Mouse (Mus musculus): ENCODE results near the gene Ap3b1.

Gene Ap3b1

GRCm38 (mm10) chr13:94451229-94451628 is 92.5 kb downstream of the Ap3b1 start:
- peak; percentile 59 for DNase-seq (ENCODE audit: low read depth, low spot score)

GRCm38 (mm10) chr13:94454131-94454530 is 95.4 kb downstream of the Ap3b1 start:
- DNase-seq (ENCODE audit: low read depth, low spot score), result no peak

- DNase-seq (ENCODE audit: low read depth, low spot score), result no peak
Measured at GRCm38 (mm10) chr13:94459143-94459542, 100.4 kb downstream of the Ap3b1 start.

DNA sequence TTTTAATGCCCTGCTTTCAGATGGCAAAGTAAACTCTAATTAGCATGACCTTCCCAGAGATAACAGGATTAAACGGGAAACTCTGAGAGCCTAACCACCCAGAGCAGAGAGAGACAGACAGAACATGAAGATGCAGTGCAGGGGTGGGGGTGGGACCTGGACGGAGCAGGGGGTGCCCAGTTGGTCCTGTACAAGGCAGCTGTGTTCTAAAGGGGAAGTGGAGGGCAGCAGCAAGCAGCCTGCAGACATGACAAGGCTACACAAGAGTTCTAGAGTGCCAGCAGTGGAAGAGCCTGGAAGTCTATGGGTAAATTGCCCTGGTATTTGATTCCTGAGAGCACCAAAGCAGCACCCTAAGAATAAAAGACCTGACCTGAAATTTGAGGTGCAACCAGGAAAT is 105.5 kb downstream of the Ap3b1 start:
- no peak for DNase-seq (ENCODE audit: low read depth, low spot score)

- DNase-seq (ENCODE audit: low read depth, low spot score), result no peak
Measured at GRCm38 (mm10) chr13:94468551-94468950, 109.8 kb downstream of the Ap3b1 start.

DNA sequence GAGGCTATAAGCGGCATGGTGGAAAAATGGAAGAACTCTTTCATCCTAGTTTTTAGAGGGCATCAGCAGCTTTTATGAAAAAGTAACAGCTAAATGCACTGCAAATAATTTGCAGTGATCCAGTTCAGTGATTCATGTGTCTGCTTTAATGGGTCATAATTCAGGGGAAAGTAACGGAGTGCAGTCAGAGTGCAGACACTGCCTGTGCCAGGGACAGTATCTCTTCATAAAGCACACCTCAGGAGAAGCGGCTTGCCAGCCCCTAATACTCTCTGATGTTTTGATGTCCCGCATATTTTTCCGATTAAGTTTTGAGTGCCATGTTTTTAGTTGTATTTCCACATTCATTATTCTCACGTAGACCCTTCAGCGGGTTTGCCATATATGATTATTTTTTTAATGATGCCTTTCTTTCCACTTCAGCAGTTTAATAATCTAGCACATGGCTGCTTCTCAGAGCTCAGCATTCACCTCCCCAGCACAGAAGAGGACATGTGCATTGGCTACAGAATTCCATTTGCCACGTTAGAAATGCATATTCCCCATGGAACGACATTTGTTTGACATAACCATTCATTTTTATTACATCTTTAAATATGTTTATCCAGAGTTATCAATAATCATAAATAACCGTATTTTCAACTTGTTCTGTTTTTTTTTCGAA is 112.4 kb downstream of the Ap3b1 start:
- no peak for DNase-seq (ENCODE audit: low read depth, low spot score)

- no peak for DNase-seq (ENCODE audit: low read depth, low spot score)
Measured at GRCm38 (mm10) chr13:94476208-94476607, 117.4 kb downstream of the Ap3b1 start.

DNA sequence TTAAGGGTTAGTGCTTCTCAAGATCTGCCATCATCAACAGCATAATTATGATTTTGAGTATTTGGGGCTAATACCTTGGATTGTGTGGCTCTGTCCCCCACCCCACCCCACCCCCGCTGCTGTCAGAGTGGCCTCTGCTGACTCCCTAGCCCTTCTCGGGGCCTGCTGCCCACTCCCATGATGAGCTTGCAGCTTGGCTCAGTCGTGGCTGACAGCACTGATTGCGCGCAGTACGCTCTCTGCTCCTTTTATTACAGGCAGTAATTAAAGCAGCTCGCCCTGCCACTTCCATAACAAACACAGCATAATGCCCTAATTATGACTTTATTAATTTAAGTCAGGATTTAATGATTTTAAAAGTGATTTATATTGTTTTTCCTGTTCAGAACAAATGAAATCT is 121.5 kb downstream of the Ap3b1 start:
- DNase-seq (ENCODE audit: low read depth, low spot score), result no peak

GRCm38 (mm10) chr13:94490684-94491083 is 131.9 kb downstream of the Ap3b1 start:
- DNase-seq (ENCODE audit: low read depth, low spot score), result no peak

DNA sequence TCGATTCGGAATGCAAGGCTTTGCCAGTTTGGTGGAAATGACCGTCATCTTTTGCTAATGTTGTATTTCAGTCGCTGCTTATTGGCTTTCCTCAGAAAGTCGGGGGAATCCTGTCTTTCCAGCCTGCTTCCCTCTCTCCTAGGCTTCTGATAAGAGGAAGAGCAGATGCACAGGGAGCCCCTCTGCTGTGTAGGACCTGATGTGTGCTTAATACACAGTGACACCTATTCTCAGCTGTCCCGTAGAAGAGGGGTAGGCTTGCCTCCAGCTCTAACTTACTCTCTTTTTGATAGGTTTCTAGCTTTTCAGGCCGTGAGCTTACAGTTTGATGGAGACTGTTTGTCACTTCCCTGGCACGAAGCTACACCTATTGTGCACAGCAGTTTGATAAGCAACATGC is 132.4 kb downstream of the Ap3b1 start:
- DNase-seq (ENCODE audit: low read depth, low spot score), result no peak

- DNase-seq (ENCODE audit: low read depth, low spot score), result no peak
Measured at GRCm38 (mm10) chr13:94497521-94497920, 138.8 kb downstream of the Ap3b1 start.

DNA sequence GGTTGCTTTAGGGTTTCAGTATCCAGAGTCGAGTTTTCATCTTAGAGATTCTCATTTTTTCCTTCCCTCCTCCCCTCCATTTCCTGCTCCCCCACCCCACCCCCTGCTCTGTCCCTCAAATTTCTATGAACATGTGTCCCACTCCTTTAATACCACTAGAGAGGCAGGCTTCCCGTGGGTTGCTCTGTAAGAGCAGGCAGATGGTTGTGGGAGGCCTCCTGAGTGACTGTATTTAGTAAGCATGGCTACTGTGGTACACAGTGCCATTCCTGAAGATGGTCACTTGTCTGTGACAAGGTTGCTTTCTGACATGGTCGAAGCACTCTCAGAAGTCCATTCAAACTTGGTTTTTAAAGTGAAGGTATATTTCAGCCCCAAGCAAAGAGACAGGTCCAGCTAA is 147.7 kb downstream of the Ap3b1 start:
- no peak for DNase-seq (ENCODE audit: low read depth, low spot score)

GRCm38 (mm10) chr13:94508344-94508743 is 149.6 kb downstream of the Ap3b1 start:
- no peak for DNase-seq (ENCODE audit: low read depth, low spot score)

DNA sequence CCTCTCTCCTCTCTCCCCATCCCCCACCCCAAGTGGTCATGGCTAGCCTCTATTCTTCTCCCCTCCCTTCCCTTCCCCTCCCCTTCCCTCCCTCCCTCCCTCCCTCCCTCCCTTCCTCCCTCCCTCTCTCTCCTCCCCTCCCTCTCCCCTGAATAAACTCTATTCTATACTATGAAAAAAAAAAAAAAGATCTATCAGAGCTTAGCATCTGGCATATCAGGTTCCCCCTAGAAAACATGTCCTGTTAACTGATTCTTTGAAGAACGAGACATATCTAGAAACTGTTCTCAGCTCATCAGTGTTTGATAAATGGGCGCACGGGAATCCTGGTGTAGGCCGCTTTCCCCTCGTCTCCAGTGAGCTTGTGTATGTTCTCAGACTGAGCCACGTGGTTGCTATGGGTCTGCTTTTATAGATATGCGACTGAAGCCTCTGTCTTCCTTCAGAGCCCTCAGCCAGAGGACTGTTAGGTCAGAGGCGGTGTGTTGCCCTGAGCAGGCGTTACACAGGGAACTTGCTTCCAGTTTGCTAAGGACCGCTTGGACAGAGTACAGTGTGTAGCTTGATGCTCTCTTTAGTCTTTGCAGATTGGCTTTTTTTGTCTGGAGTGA is 154.5 kb downstream of the Ap3b1 start:
- no peak for DNase-seq (ENCODE audit: low read depth, low spot score)

DNA sequence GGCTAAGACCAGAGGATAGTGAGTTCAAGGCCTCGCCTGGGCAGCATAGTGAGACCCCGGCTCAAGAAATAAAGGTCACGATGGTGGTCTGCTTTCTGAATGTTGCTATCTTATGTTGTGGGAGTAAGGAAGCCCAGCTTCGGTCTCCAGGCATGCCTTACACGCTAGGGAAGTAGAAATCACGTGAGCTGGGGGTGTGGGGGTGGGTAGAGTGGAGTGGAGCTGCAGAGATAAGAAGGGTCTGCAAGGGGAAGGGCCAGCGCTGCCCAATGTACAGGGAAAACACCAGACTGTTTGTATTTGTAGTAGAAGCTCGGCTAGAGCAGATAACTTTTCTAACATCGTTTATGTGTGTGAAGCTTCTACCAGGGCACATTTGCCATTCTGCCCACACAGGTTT is 155.1 kb downstream of the Ap3b1 start:
- no peak for DNase-seq (ENCODE audit: low read depth, low spot score)

GRCm38 (mm10) chr13:94514992-94515391 is 156.2 kb downstream of the Ap3b1 start:
- no peak for DNase-seq (ENCODE audit: low read depth, low spot score)

- DNase-seq (ENCODE audit: low read depth, low spot score), result no peak
Measured at GRCm38 (mm10) chr13:94516532-94516931, 157.8 kb downstream of the Ap3b1 start.

DNA sequence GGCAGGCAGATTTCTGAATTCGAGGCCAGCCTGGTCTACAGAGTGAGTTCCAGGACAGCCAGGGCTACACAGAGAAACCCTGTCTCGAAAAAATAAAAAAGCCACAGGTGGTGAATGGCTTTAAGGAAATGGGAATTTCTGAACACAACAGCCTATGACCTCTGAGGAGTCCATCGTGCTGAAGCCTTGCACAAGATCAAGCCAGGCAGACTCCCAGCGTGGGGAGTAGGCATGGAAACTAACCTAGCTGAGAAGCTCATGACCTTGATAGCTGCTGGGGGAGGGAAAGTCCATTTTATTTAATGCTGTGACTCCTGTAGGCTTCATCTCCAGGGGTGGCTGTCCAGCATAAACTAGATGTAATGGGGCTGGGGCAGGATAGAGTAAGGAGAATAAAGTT is 159.4 kb downstream of the Ap3b1 start:
- DNase-seq (ENCODE audit: low read depth, low spot score), result peak; percentile 62

- DNase-seq (ENCODE audit: low read depth, low spot score), result no peak
Measured at GRCm38 (mm10) chr13:94519276-94519675, 160.5 kb downstream of the Ap3b1 start.

DNA sequence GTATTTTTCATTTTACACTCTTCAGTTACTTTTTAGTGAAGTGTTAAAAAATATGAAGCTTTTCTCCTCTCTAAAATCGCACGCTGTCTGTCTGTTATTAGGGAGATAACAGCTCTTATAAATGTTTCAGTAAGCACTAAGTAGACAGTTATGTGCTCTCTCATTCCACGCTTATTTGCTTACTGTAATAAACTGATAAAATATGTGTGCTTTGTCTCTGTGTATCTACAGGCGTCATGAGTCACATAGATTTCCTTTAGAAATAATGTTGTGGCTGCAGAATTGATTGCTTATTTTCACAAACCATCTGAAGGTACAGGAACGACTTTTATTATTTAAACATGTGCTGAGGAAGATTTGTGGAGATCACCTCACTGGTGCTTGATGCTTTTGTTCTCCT is 164.5 kb downstream of the Ap3b1 start:
- no peak for DNase-seq (ENCODE audit: low read depth, low spot score)

DNA sequence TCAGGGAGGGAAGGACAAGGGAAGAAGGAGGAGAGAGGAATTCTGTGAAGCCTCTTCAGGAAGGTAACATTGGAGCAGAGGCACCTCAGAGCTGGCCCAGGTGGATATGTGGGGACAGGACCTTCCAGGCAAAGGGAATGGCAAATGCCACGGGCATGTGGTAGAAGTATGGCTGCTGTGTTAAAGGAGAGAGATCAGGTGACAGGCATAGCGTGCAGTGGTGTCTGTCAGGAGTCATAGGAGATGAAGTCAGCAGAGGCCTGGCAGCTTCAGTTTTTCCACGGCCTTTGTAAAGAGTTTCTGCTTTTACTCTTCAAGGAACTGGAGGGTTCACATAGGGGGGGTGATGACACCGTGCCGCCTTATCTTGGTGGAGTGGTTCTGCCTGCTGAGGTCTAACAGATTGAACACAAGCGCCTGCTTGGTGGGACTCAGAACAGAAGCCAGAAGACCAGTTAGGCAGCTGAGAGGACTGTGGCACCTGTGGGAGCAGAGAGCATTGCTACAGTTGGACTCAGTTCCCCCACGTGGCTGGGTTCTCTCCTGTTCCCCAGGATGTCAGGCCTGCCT is 166.0 kb downstream of the Ap3b1 start:
- no peak for DNase-seq (ENCODE audit: low read depth, low spot score)

GRCm38 (mm10) chr13:94529138-94529537 is 170.4 kb downstream of the Ap3b1 start:
- no peak for DNase-seq (ENCODE audit: low read depth, low spot score)

DNA sequence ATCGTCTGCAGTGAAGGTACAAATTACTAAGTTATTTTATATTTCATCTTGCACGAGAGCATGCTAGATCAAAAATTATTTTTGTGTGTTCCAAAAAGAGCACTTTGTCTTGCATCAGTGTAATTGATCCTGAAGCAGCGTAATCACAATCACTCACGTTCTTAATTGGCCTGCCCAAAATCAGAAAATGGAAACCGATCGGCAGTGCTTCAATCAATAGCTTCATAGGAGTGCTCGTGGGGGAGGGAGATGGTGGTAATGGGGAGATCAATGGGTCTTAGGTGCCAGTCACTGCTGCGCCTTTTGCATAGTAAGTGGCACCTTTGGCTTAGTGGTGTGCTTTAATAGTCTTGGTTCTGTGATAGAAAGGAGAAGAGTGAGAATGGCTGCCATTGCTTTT is 174.8 kb downstream of the Ap3b1 start:
- no peak for DNase-seq (ENCODE audit: low read depth, low spot score)

All from ZHBTc4 (cell line).